Mouse (Mus musculus): ENCODE measurements around the gene Zfp108. TPM values are rescaled to one million over a fixed set of nuclear protein-coding genes. Genes with fewer than 3 reads are reported as not detected.
"Not testable (repeated sequence)": the region's sequence is repeated elsewhere in the genome, so short reads cannot be mapped to it uniquely, and the experiment has no call there.

Gene Zfp108
- polyA plus RNA-seq, 1 experiment from 2014 or later = 2.5 TPM

DNA sequence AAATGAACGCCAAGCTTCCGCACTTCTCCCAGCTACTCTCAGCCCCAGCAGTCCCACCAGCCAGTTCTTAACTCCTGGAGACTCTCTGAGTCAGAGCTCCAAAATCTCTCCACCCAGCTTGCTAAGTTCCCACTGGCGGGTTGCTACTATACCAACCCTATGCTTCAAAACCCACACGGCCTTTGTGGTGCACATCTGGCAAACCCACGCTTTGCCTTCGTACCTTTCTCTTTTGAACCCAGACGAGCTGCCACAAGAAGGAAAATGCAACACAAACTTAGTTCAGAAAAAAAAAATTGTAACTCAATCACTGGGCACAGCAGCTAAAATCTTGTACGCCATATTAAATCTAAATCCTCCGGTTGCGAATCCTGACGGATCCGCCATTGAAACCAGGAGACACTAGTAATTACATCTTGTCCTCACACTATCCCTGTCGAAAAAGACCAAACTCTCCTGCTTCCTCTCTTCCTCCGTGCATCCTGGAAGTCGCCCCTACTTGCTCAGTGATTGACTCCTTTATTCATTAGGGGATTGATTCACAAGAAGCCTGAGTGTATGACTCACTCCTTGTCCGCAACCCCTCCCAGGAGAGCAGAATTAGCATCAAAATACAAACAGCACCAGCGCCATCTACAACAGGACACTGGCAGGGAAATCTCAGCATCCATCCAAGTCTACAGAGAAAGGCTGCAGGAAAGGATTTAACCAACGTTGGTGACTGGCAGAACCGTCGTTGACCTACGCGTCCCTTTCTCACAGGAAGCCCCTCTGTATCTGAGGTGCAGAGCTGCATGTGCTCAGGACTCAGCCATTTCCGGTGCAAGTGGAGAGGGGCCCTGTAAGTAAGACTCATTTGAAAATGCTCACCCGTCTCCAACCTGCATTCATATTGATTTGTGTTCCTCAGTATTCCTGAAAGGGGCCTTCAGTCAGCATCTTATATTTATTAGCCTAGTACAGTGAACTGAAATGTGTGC is 13.9 kb downstream of the Zfp108 start:
- Histone ChIP-seq H3K4me3 (no peak overlapping the region), H3K9ac (no peak overlapping the region), H3K36me3 (ENCODE audit: poor library complexity, severe bottlenecking) (peaks cover 1% of the 10 kb centered on the region; the same call in 1 of the 2 replicates), H3K4me2 (peak overlapping the region; percentile 24), H3K4me1 (peaks cover 11% of the 10 kb centered on the region), H3K9me3 (replicated peaks) (no peaks in the 10 kb centered on the region), H3K27me3 (no peaks in the 10 kb centered on the region), H3K27ac (no peak overlapping the region)
- WGBS = 67% methylated on average over 24 of the region's 24 CpGs
- no peak for ATAC-seq

DNA sequence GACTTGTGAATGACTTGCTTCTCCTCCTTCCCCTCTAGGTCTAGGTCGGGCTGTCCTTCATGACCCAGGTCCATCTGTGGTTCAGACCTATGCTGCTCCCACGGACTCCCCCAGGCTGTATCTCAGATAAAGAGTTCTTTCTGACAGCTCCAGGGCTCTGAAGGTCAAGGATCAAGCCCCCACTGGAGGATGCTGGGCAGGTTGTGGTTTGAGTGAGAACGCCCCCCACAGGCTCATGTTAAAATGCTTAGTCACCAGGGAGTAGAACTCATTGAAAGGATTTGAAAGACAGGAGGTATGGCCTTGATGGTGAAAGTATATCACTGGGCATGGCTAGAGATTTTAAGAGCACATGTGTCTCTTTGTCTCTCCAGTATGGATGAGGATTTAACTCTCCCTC is 14.7 kb downstream of the Zfp108 start:
- Histone ChIP-seq H3K27me3 (no peaks in the 10 kb centered on the region), H3K4me2 (peak overlapping the region; percentile 80), H3K27ac (no peak overlapping the region), H3K36me3 (ENCODE audit: poor library complexity, severe bottlenecking) (peaks cover 9% of the 10 kb centered on the region), H3K9ac (no peak overlapping the region), H3K4me1 (peaks cover 11% of the 10 kb centered on the region), H3K9me3 (replicated peaks) (no peaks in the 10 kb centered on the region), H3K4me3 (no peak overlapping the region)
- WGBS = 84% methylated on average over 3 of the region's 3 CpGs
- ATAC-seq = no peak

DNA sequence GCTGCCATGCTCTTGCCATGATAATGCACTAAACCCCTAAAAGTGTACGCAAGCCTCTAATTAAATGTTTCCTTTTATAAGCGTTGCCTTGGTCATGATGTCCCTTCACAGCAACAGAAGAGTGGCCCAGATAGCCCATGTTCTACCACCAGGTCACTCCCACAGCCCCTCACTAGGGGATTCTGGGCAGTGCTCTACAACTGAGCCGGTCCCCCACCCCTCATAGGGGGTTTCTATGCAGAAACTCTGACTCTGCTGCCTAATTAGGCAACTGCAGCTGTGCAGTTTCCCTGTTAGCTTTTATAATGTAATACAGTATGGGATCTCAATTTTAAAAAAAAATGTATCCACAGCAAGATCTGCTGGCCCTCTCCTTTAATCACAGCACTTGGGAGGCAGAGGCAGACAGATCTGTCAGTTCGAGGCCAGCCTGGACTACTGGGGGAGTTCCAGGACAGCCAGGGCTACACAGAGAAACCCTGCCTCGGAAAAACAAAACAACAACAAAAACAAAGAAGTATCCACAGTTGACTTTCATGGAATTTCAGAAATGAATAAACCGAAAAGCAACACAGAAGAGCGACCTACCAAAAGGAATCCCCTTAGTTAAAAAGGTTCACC is 15.2 kb downstream of the Zfp108 start:
- no peak overlapping the region for H3K27ac ChIP-seq
- WGBS = 35% methylated on average over 7 of the region's 7 CpGs
- peak overlapping the region; percentile 66 for H3K4me3 ChIP-seq
- H3K9me3 ChIP-seq (replicated peaks) = no peaks in the 10 kb centered on the region
- H3K4me1 ChIP-seq = peaks cover 11% of the 10 kb centered on the region
- H3K36me3 ChIP-seq (ENCODE audit: poor library complexity, severe bottlenecking) = peaks cover 14% of the 10 kb centered on the region
- H3K27me3 ChIP-seq = no peaks in the 10 kb centered on the region
- peak overlapping the region; percentile 84 for H3K9ac ChIP-seq
- H3K4me2 ChIP-seq = peak overlapping the region; percentile 80
- peak; percentile 68 for ATAC-seq

DNA sequence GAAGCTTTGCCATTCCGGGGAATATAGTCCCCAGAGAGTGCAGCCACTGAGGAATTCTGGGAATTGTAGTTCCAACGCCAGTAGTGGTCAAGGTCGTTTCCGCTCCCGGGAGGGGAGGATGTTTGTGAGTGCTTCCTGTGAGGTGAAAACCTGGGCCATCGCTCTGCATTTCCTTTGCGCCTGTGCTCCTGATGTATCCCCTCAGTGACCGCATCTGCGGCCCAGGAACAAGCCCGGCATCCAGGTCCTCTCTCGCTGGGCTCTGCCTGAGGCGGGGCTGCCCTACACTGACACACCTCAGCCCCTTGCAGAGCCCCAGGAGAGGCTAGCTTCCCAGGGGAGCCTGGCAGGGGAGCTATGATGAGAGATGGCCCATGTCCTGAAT is 15.7 kb downstream of the Zfp108 start, which contains the start of gene Zfp93:
Zfp93 (plus strand) TSS at position 133 of the 385 bp plus-strand sequence.
- no peaks in the 10 kb centered on the region for H3K27me3 ChIP-seq
- peak within 1 kb of the TSS; percentile 66 for H3K4me3 ChIP-seq
- WGBS = 0% methylated on average over 12 of the region's 12 CpGs
- H3K9me3 ChIP-seq (replicated peaks) = no peaks in the 10 kb centered on the region
- peak within 1 kb of the TSS; percentile 84 for H3K9ac ChIP-seq
- H3K4me2 ChIP-seq = peak within 1 kb of the TSS; percentile 80
- peaks cover 11% of the 10 kb centered on the region for H3K4me1 ChIP-seq
- peak; percentile 96 for ATAC-seq
- H3K27ac ChIP-seq = peak within 1 kb of the TSS; percentile 73
- peaks cover 19% of the 10 kb centered on the region for H3K36me3 ChIP-seq (ENCODE audit: poor library complexity, severe bottlenecking)

DNA sequence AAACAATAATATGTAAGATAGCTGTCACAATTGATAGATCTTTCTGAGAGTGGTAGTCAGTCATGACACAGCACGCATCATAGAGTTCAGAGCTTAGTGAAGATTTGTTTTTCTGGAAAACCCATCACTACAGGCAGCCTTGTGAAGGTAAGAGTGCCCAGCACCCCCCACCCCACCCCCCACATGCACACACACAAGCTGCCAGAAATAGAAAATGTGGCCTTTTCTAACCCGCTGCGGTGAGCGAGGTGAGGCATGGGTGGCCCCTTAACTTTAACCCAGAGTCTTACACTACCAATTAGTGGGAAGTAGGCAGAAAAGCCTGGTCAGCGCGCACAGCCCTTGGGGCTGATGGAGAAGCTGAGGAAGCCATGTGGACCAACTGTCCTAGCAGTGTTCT is 16.6 kb downstream of the Zfp108 start:
- Histone ChIP-seq H3K9me3 (replicated peaks) (no peaks in the 10 kb centered on the region), H3K27me3 (no peaks in the 10 kb centered on the region), H3K4me3 (no peak overlapping the region), H3K4me1 (peaks cover 11% of the 10 kb centered on the region), H3K36me3 (ENCODE audit: poor library complexity, severe bottlenecking) (peaks cover 28% of the 10 kb centered on the region), H3K27ac (no peak overlapping the region), H3K4me2 (no peak overlapping the region), H3K9ac (no peak overlapping the region)
- ATAC-seq = no peak
- 95% methylated on average over 6 of the region's 6 CpGs for WGBS

DNA sequence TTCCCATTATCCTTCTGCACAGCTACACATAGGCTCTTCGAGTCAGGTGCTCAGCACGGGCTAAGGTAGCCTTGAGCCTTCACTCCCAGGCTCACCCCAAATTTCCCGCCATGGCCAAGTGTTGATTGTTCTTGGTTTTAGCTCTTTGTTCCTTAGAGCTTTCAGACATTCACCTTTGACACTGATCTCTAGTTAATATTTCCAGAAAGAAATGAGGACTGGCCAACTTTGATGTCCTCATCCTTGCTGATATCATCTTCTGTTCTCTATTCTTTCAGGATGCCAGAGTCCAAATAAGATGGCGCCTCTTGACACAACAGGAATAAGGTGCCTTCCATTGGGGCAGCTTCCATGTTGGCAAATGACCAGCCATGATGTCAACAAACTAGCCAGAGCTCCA is 19.9 kb downstream of the Zfp108 start:
- H3K9me3 ChIP-seq (replicated peaks) = no peaks in the 10 kb centered on the region
- 96% methylated on average over 4 of the region's 4 CpGs for WGBS

DNA sequence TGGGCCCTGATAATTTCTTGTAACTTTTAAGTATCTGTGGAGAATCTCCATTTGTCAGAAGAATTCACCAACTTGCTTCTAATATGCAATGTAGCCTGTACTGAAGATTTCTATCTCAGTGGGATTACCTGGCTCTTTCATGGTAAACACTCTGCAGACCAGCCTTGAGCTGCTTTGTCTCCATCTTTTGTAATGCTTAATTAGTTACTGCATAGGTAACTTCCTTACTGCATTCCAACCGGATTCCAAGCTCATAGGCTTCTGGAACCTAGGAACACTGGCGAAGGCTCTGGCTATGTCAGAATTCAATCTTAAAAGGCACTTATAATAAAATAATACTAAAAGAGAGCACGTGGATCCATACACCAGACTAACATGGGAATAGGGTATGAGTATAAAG is 24.2 kb downstream of the Zfp108 start:
- H3K36me3 ChIP-seq (ENCODE audit: poor library complexity, severe bottlenecking) = peaks cover 36% of the 10 kb centered on the region
- H3K9me3 ChIP-seq (replicated peaks); H3K4me3 ChIP-seq; H3K4me1 ChIP-seq; H3K27me3 ChIP-seq; ATAC-seq; H3K27ac ChIP-seq; H3K9ac ChIP-seq; H3K4me2 ChIP-seq: not testable (repeated sequence)
- WGBS = 82% methylated on average over 3 of the region's 3 CpGs

More for the DNA sequence above, 19.9 kb downstream of the Zfp108 start:
- H3K27me3 ChIP-seq = no peaks in the 10 kb centered on the region
- no peak overlapping the region for H3K27ac ChIP-seq
- no peak for ATAC-seq
- H3K4me2 ChIP-seq = no peak overlapping the region
- H3K4me3 ChIP-seq = no peak overlapping the region
- H3K9ac ChIP-seq = no peak overlapping the region
- H3K36me3 ChIP-seq (ENCODE audit: poor library complexity, severe bottlenecking) = peaks cover 40% of the 10 kb centered on the region
- H3K4me1 ChIP-seq = peaks cover 6% of the 10 kb centered on the region

DNA sequence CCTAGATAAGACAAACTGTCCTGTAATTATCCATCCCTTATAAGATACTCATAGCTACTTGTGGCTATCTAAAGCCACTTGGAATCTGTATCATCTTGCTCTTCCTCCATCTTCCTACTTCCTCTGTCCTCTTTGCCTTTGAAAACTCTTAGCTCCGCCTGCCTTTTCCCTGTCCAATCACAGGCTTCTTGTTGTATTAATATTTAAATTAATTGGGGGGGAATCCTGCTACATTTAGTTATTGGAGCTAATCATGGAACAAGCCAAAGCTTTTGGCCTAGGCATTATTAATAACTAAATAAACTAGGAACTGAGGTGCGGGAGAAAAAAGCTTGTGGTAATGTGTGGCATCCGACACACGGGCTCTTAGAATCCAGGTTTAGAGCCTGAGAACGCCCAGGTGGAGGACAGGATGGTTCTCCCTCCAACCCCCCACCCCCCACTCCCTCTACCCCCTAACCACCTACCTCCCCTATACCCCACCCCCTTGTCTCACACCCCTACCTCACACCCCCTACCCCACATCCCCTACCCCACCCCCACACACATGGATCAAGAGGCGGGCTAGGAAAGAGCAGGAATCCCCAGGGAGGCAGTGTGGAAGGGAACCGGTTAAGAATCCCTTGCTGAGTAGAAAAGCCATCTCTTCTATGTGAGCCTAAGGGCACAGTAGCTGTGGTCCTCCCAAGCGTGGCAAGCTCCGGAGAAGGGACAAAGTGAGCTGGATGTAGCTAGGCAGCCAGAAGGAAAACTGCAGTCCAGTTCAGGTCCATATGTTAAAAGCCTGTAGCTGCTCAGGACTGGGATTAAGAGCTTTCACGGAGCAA is 25.6 kb downstream of the Zfp108 start:
- no peaks in the 10 kb centered on the region for H3K27me3 ChIP-seq
- 53% methylated on average over 10 of the region's 10 CpGs for WGBS
- H3K4me1 ChIP-seq = no peaks in the 10 kb centered on the region
- H3K36me3 ChIP-seq (ENCODE audit: poor library complexity, severe bottlenecking) = peaks cover 21% of the 10 kb centered on the region
- no peak overlapping the region for H3K27ac ChIP-seq
- no peak overlapping the region for H3K4me3 ChIP-seq
- no peaks in the 10 kb centered on the region for H3K9me3 ChIP-seq (replicated peaks)
- H3K4me2 ChIP-seq = no peak overlapping the region
- no peak for ATAC-seq
- H3K9ac ChIP-seq = no peak overlapping the region

DNA sequence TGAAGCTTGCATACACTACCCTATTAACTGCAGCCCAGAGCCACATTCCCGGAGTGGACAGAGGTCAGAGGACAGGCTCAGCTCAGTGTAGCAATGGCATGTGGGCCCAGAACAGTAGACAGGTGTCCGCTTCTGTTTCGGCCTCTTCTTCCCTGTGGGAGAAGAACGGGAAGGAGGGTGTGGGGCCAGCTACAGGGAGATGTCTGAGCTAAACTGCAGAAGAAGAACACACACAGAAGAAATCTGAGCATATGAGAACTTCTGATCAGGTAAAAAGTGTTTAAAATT is 26.2 kb downstream of the Zfp108 start:
- H3K27ac ChIP-seq = no peak overlapping the region
- H3K36me3 ChIP-seq (ENCODE audit: poor library complexity, severe bottlenecking) = peaks cover 15% of the 10 kb centered on the region
- no peak overlapping the region for H3K4me2 ChIP-seq
- H3K9me3 ChIP-seq (replicated peaks) = no peaks in the 10 kb centered on the region
- WGBS = 59% methylated on average over 4 of the region's 4 CpGs
- ATAC-seq = no peak
- no peaks in the 10 kb centered on the region for H3K4me1 ChIP-seq
- H3K4me3 ChIP-seq = no peak overlapping the region
- H3K27me3 ChIP-seq = no peaks in the 10 kb centered on the region
- H3K9ac ChIP-seq = no peak overlapping the region

DNA sequence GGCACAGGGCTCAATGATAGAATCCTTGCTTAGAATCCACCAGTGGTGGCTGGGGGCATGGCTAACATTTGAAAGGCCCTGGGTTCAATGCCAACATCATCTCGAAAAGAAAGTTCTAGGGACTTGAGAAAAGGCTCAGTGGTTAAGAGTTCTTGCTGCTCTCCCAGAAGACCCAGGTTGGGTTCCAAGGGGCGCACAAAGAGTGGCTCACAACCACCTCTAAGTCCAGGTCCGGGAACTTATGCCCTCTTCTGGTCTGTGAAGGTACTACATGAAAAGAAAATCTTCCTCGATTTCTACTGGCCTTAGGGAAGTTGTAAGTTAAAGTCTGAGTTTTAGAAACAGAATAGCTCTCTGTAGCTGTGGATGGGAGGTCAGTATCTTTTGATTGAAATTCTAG is 31.5 kb downstream of the Zfp108 start:
- no peak overlapping the region for H3K9ac ChIP-seq
- no peak overlapping the region for H3K4me3 ChIP-seq
- no peak for ATAC-seq
- no peak overlapping the region for H3K4me2 ChIP-seq
- H3K36me3 ChIP-seq (ENCODE audit: poor library complexity, severe bottlenecking) = peaks cover 46% of the 10 kb centered on the region
- no peak overlapping the region for H3K27ac ChIP-seq
- no peaks in the 10 kb centered on the region for H3K9me3 ChIP-seq (replicated peaks)
- 44% methylated on average over 4 of the region's 4 CpGs for WGBS
- no peaks in the 10 kb centered on the region for H3K4me1 ChIP-seq
- no peaks in the 10 kb centered on the region for H3K27me3 ChIP-seq

DNA sequence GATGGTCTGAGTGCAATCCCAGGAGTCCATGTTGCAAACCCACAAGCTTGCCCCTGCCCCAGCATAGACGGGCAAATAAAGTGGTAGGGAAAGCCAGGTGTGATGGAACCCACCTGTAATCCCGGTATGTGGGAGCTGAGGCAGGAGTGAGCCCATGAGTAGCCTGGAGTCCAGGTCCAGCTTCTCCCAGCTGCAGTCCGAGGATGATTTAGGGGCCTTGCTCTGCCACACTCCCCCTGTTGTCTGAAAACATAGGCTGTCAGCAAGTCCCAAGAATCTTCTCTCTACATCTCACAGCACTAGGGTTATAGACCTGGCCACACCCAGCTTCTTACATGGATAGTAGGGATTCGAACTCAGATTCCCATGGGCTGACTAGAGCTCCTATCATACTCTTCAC is 32.3 kb downstream of the Zfp108 start:
- no peak overlapping the region for H3K27ac ChIP-seq
- WGBS = 89% methylated on average over 4 of the region's 4 CpGs
- no peak for ATAC-seq
- no peak overlapping the region for H3K4me3 ChIP-seq
- no peak overlapping the region for H3K4me2 ChIP-seq
- H3K4me1 ChIP-seq = no peaks in the 10 kb centered on the region
- no peaks in the 10 kb centered on the region for H3K9me3 ChIP-seq (replicated peaks)
- H3K9ac ChIP-seq = no peak overlapping the region
- H3K27me3 ChIP-seq = no peaks in the 10 kb centered on the region
- peaks cover 54% of the 10 kb centered on the region for H3K36me3 ChIP-seq (ENCODE audit: poor library complexity, severe bottlenecking)

DNA sequence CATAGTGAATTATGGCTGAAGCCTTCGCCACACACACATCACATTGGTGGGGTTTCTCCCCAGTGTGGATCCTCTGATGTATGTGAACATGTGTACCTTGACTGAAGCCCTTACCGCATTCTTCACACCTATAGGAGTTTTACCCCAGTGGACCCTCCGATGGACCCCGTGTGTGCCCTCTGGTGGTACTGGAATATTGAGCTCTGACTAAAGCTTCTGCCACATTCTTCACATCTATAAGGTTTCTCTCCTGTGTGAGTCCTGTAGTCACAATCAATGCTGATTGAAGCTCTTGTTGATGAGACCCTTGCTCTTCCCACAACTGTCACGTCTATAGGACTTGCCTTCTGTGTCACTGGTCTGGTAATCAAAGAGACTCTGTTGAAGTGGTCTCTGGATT is 33.1 kb downstream of the Zfp108 start:
- Histone ChIP-seq H3K4me1 (no peaks in the 10 kb centered on the region), H3K4me2 (no peak overlapping the region), H3K9ac (no peak overlapping the region), H3K4me3 (no peak overlapping the region), H3K27me3 (no peaks in the 10 kb centered on the region), H3K9me3 (replicated peaks) (no peaks in the 10 kb centered on the region), H3K27ac (no peak overlapping the region), H3K36me3 (ENCODE audit: poor library complexity, severe bottlenecking) (peaks cover 61% of the 10 kb centered on the region)
- no peak for ATAC-seq
- WGBS = 90% methylated on average over 5 of the region's 5 CpGs

Measured in forebrain, embryonic 13.5 days (tissue).